Mouse (Mus musculus): ENCODE results near the gene Cep89. TPM values are rescaled to one million over a fixed set of nuclear protein-coding genes. Genes with fewer than 3 reads are reported as not detected.

Cep89 gene
- polyA plus RNA-seq, 1 experiment from 2014 or later: 30.8 TPM

GRCm38 (mm10) chr7:35485126-35485525 lies 88.3 kb downstream of the Cep89 start:
- no peak for DNase-seq (ENCODE audit: low spot score)

- DNase-seq (ENCODE audit: low spot score): no peak
These were observed 89.7 kb downstream of the Cep89 start for GRCm38 (mm10) chr7:35486553-35486952.

Other genes starting within 250 kb of the Cep89 start
- 0.28 and 0.33 TPM in 2 replicates for gene Slc7a10, start 210.7 kb upstream of the Cep89 start, polyA plus RNA-seq (2015; fragmentation: Nextera tagmentation; extraction: Ambion mirVana)
- gene Lrp3, start 181.5 kb upstream of the Cep89 start, polyA plus RNA-seq (2015; fragmentation: Nextera tagmentation; extraction: Ambion mirVana): 0.42 and 0.43 TPM in 2 replicates
- 15.6 and 16.8 TPM in 2 replicates for gene Gpatch1, start 78.6 kb upstream of the Cep89 start, polyA plus RNA-seq (2015; fragmentation: Nextera tagmentation; extraction: Ambion mirVana)
- 0.89 and 1.2 TPM in 2 replicates for gene Rhpn2, start 62.9 kb upstream of the Cep89 start, polyA plus RNA-seq (2015; fragmentation: Nextera tagmentation; extraction: Ambion mirVana)
- 30.7 and 35.4 TPM in 2 replicates for gene Faap24, start 199 bp upstream of the Cep89 start, polyA plus RNA-seq (2015; fragmentation: Nextera tagmentation; extraction: Ambion mirVana)
- gene Slc7a9, start 51.8 kb downstream of the Cep89 start, polyA plus RNA-seq (2015; fragmentation: Nextera tagmentation; extraction: Ambion mirVana): not detected in 2 replicates
- not detected in 2 replicates for gene Tdrd12, start 140.7 kb downstream of the Cep89 start, polyA plus RNA-seq (2015; fragmentation: Nextera tagmentation; extraction: Ambion mirVana)
- 99.2 and 105 TPM in 2 replicates for gene Nudt19, start 159.3 kb downstream of the Cep89 start, polyA plus RNA-seq (2015; fragmentation: Nextera tagmentation; extraction: Ambion mirVana)
- gene Rgs9bp, start 188.5 kb downstream of the Cep89 start, polyA plus RNA-seq (2015; fragmentation: Nextera tagmentation; extraction: Ambion mirVana): 0.07 and 0.08 TPM in 2 replicates
- 29.2 and 30.1 TPM in 2 replicates for gene Ankrd27, start 189.2 kb downstream of the Cep89 start, polyA plus RNA-seq (2015; fragmentation: Nextera tagmentation; extraction: Ambion mirVana)

Measured in thymus, postnatal 0 days (tissue).